Mouse (Mus musculus) intestine, embryonic 16.5 days (tissue): ENCODE results near the gene Olfr430. TPM values are rescaled to one million over a fixed set of nuclear protein-coding genes. Genes with fewer than 3 reads are reported as not detected.
"Not testable (repeated sequence)": the region's sequence is repeated elsewhere in the genome, so short reads cannot be mapped to it uniquely, and the experiment has no call there.

Experiments used
- ATAC-seq: fragments of 200-750 bp; cut with Nextera tagmentation; 2 replicates; pipeline ENCODE4 v1.8.0; 2017; ENCODE audit warnings: moderate TSS enrichment, moderate library complexity
- H3K27ac ChIP-seq: fragments of 300-500 bp; sonication (generic); 2 replicates; pipeline ENCODE4 v1.5.1; 2014; ENCODE audit warnings: mild to moderate bottlenecking, low read length
- H3K27me3 ChIP-seq: fragments of 300-500 bp; sonication (generic); replicated peaks from 2 replicates; pipeline ENCODE4 v1.6.1; 2014; ENCODE audit warnings: low read length, control low read depth, mixed read lengths; ENCODE audit not compliant: control insufficient read depth, insufficient read depth
- H3K36me3 ChIP-seq: fragments of 300-500 bp; sonication (generic); 2 replicates; pipeline ENCODE4 v1.6.1; 2014; ENCODE audit warnings: low read length, control low read depth; ENCODE audit not compliant: control insufficient read depth, insufficient read depth
- H3K4me1 ChIP-seq: fragments of 300-500 bp; sonication (generic); 2 replicates; pipeline ENCODE4 v1.6.1; 2014; ENCODE audit warnings: low read length, control low read depth, mixed read lengths; ENCODE audit not compliant: control insufficient read depth, insufficient read depth
- H3K4me2 ChIP-seq: fragments of 300-500 bp; sonication (generic); 2 replicates; pipeline ENCODE4 v1.6.1; 2014; ENCODE audit warnings: low read depth, low read length, control low read depth
- H3K4me3 ChIP-seq: fragments of 300-500 bp; sonication (generic); 2 replicates; pipeline ENCODE4 v1.5.1; 2014; ENCODE audit warnings: mild to moderate bottlenecking, low read length
- H3K9ac ChIP-seq: fragments of 300-500 bp; sonication (generic); 2 replicates; pipeline ENCODE4 v1.6.1; 2014; ENCODE audit warnings: low read depth, low read length
- H3K9me3 ChIP-seq: fragments of 300-500 bp; sonication (generic); 2 replicates; pipeline ENCODE4 v1.6.1; 2016; ENCODE audit warnings: low read length, control low read depth; ENCODE audit not compliant: control insufficient read depth
- WGBS: fragments of 180-500 bp; shearing (Covaris S2); extraction: QIAGEN DNeasy Blood & Tissue Kit; methylation state at CpG from one replicate; pipeline ENCODE4 v1.1.7; 2014; 5-methylcytosine and 5-hydroxymethylcytosine counted together
- polyA plus RNA-seq: library from polyadenylated mRNA; unstranded; fragments of >200 nt; fragmentation: Nextera tagmentation; extraction: Ambion mirVana; gene quantifications from 2 replicates; pipeline ENCODE4 v1.2.1, GENCODE M21; 2015

Olfr430 gene
- polyA plus RNA-seq, 1 experiment from 2014 or later, result not detected

DNA sequence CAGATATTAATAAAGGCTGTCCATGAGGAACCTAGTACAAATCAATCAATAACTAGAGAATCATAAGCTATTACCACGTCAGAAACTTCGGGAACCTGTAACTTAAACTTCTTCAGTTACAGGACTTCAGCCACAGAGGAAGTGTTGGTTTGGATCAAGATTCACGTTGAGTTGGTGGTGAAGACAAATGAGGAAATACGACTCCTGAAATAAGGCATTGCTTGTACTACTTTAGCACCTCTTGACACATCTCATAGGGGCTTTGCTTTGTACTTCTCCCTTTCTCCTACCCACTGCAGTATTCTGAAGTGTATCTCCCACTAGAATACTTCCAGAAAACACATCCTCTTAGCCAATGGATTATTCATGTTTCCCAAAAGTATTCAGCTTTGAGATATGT, 17.0 kb upstream of the Olfr430 start:
- 68% methylated on average over 3 of the region's 4 CpGs for WGBS
- H3K9me3 ChIP-seq, H3K4me3 ChIP-seq, H3K4me2 ChIP-seq, H3K27ac ChIP-seq, H3K36me3 ChIP-seq, ATAC-seq, H3K9ac ChIP-seq, H3K27me3 ChIP-seq, H3K4me1 ChIP-seq: not testable (repeated sequence)

DNA sequence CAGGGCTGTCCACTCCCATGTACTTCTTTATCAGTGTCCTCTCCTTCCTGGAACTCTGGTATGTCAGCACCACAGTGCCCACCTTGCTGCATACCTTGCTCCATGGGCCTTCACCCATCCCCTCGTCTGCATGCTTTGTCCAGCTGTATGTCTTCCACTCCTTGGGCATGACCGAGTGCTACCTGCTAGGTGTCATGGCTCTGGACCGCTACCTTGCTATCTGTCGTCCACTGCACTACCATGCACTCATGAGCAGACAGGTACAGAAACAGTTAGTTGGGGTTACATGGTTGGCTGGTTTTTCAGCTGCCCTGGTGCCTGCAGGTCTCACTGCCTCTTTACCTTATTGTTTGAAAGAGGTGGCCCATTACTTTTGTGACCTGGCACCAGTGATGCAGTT, 15.9 kb upstream of the Olfr430 start:
- Histone ChIP-seq H3K4me2 (no peak overlapping the region), H3K27ac (no peak overlapping the region), H3K9ac (no peak overlapping the region), H3K9me3 (no peaks in the 10 kb centered on the region), H3K4me1 (no peaks in the 10 kb centered on the region), H3K4me3 (no peak overlapping the region), H3K36me3 (no peaks in the 10 kb centered on the region), H3K27me3 (no peaks in the 10 kb centered on the region)
- ATAC-seq, result no peak
- 87% methylated on average over 4 of the region's 4 CpGs for WGBS

GRCm38 (mm10) chr1:174051515-174051914, 14.9 kb upstream of the Olfr430 start:
- no peak for ATAC-seq
- H3K4me1 ChIP-seq, result no peaks in the 10 kb centered on the region
- WGBS, result 82% methylated on average over 4 of the region's 4 CpGs
- no peak overlapping the region for H3K4me3 ChIP-seq
- H3K9me3 ChIP-seq, result no peaks in the 10 kb centered on the region
- no peaks in the 10 kb centered on the region for H3K27me3 ChIP-seq
- no peak overlapping the region for H3K9ac ChIP-seq
- no peak overlapping the region for H3K27ac ChIP-seq
- H3K36me3 ChIP-seq, result no peaks in the 10 kb centered on the region
- H3K4me2 ChIP-seq, result no peak overlapping the region

GRCm38 (mm10) chr1:174051931-174052536, 14.4 kb upstream of the Olfr430 start:
- no peak for ATAC-seq
- Histone ChIP-seq H3K4me2 (no peak overlapping the region), H3K27ac (no peak overlapping the region), H3K36me3 (no peaks in the 10 kb centered on the region), H3K4me1 (no peaks in the 10 kb centered on the region), H3K9ac (no peak overlapping the region), H3K27me3 (no peaks in the 10 kb centered on the region), H3K9me3 (no peaks in the 10 kb centered on the region), H3K4me3 (no peak overlapping the region)
- 85% methylated on average over 5 of the region's 5 CpGs for WGBS

- H3K4me2 ChIP-seq, result no peak overlapping the region
- no peak overlapping the region for H3K27ac ChIP-seq
- H3K9ac ChIP-seq, result no peak overlapping the region
- no peak overlapping the region for H3K4me3 ChIP-seq
- 69% methylated on average over 3 of the region's 3 CpGs for WGBS
- H3K9me3 ChIP-seq, result no peaks in the 10 kb centered on the region
- H3K36me3 ChIP-seq, result no peaks in the 10 kb centered on the region
- H3K27me3 ChIP-seq, result no peaks in the 10 kb centered on the region
- ATAC-seq, result no peak
- no peaks in the 10 kb centered on the region for H3K4me1 ChIP-seq
Measured at GRCm38 (mm10) chr1:174052981-174053380, 13.4 kb upstream of the Olfr430 start.

GRCm38 (mm10) chr1:174055248-174055647, 11.2 kb upstream of the Olfr430 start:
- no peaks in the 10 kb centered on the region for H3K27me3 ChIP-seq
- H3K4me3 ChIP-seq, result no peak overlapping the region
- H3K9me3 ChIP-seq, result no peaks in the 10 kb centered on the region
- H3K9ac ChIP-seq, result no peak overlapping the region
- no peak overlapping the region for H3K4me2 ChIP-seq
- no peak overlapping the region for H3K27ac ChIP-seq
- 84% methylated on average over 2 of the region's 2 CpGs for WGBS
- H3K36me3 ChIP-seq, result no peaks in the 10 kb centered on the region
- no peaks in the 10 kb centered on the region for H3K4me1 ChIP-seq
- ATAC-seq, result no peak

GRCm38 (mm10) chr1:174084031-174084430, 17.6 kb downstream of the Olfr430 start, which contains the start of gene Olfr429:
Gene Olfr429, plus strand, starts transcription at chr1:174084331.
- Histone ChIP-seq H3K27ac (no peak within 1 kb of the TSS), H3K27me3 (no peaks in the 10 kb centered on the region), H3K9ac (no peak within 1 kb of the TSS), H3K4me1 (no peaks in the 10 kb centered on the region), H3K4me2 (no peak within 1 kb of the TSS), H3K4me3 (no peak within 1 kb of the TSS), H3K36me3 (no peaks in the 10 kb centered on the region), H3K9me3 (no peaks in the 10 kb centered on the region)
- ATAC-seq, result no peak
- WGBS, result 90% methylated on average over 2 of the region's 2 CpGs

GRCm38 (mm10) chr1:174096591-174096990, 30.2 kb downstream of the Olfr430 start, which contains the start of gene Olfr427:
Gene Olfr427, plus strand, starts transcription at chr1:174096891.
- Histone ChIP-seq H3K27me3 (no peaks in the 10 kb centered on the region), H3K9ac (no peak within 1 kb of the TSS), H3K9me3 (no peaks in the 10 kb centered on the region), H3K36me3 (no peaks in the 10 kb centered on the region), H3K4me1 (no peaks in the 10 kb centered on the region), H3K27ac (no peak within 1 kb of the TSS), H3K4me3 (no peak within 1 kb of the TSS), H3K4me2 (no peak within 1 kb of the TSS)
- no peak for ATAC-seq
- WGBS, result 86% methylated on average over 1 of the region's 1 CpGs

GRCm38 (mm10) chr1:174103735-174104134, 37.3 kb downstream of the Olfr430 start:
- H3K27me3 ChIP-seq, result no peaks in the 10 kb centered on the region
- no peak overlapping the region for H3K27ac ChIP-seq
- H3K4me3 ChIP-seq, result no peak overlapping the region
- H3K36me3 ChIP-seq, result no peaks in the 10 kb centered on the region
- no peak overlapping the region for H3K4me2 ChIP-seq
- H3K4me1 ChIP-seq, result no peaks in the 10 kb centered on the region
- H3K9me3 ChIP-seq, result no peaks in the 10 kb centered on the region
- ATAC-seq, result no peak
- no peak overlapping the region for H3K9ac ChIP-seq
- 61% methylated on average over 2 of the region's 2 CpGs for WGBS

DNA sequence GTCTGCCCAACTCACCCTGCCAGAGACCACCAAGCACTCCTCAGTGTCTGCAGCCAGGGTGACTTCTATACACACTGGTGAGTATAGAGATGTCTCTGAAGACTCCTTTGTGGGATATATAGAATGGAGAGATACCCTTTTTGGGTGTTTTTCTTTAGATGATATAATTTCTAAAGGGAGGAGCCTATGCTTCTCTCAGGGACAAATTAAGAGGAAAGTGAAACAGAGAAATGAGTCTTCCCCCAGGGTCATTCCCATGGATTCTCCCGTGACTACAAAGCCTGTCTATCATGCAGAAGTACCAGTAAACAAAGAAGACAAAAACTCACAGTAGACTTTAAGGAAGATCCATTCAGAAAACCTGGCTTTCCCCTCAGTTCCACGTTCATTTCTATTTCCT, 54.7 kb downstream of the Olfr430 start, which contains the start of gene Olfr231:
Gene Olfr231 (minus strand): TSS at position 101 of the 400 bp plus-strand sequence.
- Histone ChIP-seq H3K27me3 (no peaks in the 10 kb centered on the region), H3K9ac (no peak within 1 kb of the TSS), H3K4me1 (no peaks in the 10 kb centered on the region), H3K36me3 (no peaks in the 10 kb centered on the region), H3K4me3 (no peak within 1 kb of the TSS), H3K4me2 (no peak within 1 kb of the TSS), H3K9me3 (no peaks in the 10 kb centered on the region), H3K27ac (no peak within 1 kb of the TSS)
- no peak for ATAC-seq
- WGBS, result 55% methylated on average over 2 of the region's 2 CpGs
